Mouse (Mus musculus) limb, embryonic 13.5 days (tissue): ENCODE measurements around the gene Lsg1. TPM values are rescaled to one million over a fixed set of nuclear protein-coding genes. Genes with fewer than 3 reads are reported as not detected.
A peak's percentile ranks its signal among the peaks of the same experiment; 100 is the strongest.

Source experiments
- ATAC-seq: fragments of 200-750 bp; cut with Nextera tagmentation; 2 replicates; pipeline ENCODE4 v1.8.0; 2017; ENCODE audit warnings: low read depth, moderate number of reproducible peaks, moderate TSS enrichment; ENCODE audit not compliant: low FRiP score
- H3K27ac ChIP-seq: fragments of 300-500 bp; sonication (generic); 2 replicates; pipeline ENCODE4 v1.5.1; 2015; ENCODE audit warnings: inconsistent platforms, mild to moderate bottlenecking, moderate library complexity
- H3K27me3 ChIP-seq: fragments of 300-500 bp; sonication (generic); 2 replicates; pipeline ENCODE4 v1.6.1; 2015; ENCODE audit warnings: mild to moderate bottlenecking, inconsistent platforms
- H3K36me3 ChIP-seq: fragments of 300-500 bp; sonication (generic); 2 replicates; pipeline ENCODE4 v1.6.1; 2015; ENCODE audit warnings: inconsistent platforms, mild to moderate bottlenecking, moderate library complexity
- H3K4me1 ChIP-seq: fragments of 300-500 bp; sonication (generic); 2 replicates; pipeline ENCODE4 v1.6.1; 2015; ENCODE audit warnings: inconsistent platforms
- H3K4me2 ChIP-seq: fragments of 300-500 bp; sonication (generic); replicated peaks from 2 replicates; pipeline ENCODE4 v1.6.1; 2015; ENCODE audit warnings: inconsistent platforms, mild to moderate bottlenecking, moderate library complexity
- H3K4me3 ChIP-seq: fragments of 300-500 bp; sonication (generic); 2 replicates; pipeline ENCODE4 v1.5.1; 2015; ENCODE audit warnings: moderate library complexity, mild to moderate bottlenecking, inconsistent platforms
- H3K9ac ChIP-seq: fragments of 300-500 bp; sonication (generic); 2 replicates; pipeline ENCODE4 v1.6.1; 2015; ENCODE audit warnings: mild to moderate bottlenecking, inconsistent platforms
- H3K9me3 ChIP-seq: fragments of 300-500 bp; sonication (generic); 2 replicates; pipeline ENCODE4 v1.6.1; 2016; ENCODE audit warnings: inconsistent platforms
- WGBS: fragments of 180-500 bp; shearing (Covaris S2); methylation state at CpG from one replicate; pipeline ENCODE4 v1.1.7; 2015; 5-methylcytosine and 5-hydroxymethylcytosine counted together
- polyA plus RNA-seq: library from polyadenylated mRNA; unstranded; fragments of >200 nt; fragmentation: Nextera tagmentation; extraction: Ambion mirVana; gene quantifications from 2 replicates; pipeline ENCODE4 v1.2.1, GENCODE M21; 2015

Gene Lsg1
- polyA plus RNA-seq, 1 experiment from 2014 or later, result 75.7 TPM

DNA sequence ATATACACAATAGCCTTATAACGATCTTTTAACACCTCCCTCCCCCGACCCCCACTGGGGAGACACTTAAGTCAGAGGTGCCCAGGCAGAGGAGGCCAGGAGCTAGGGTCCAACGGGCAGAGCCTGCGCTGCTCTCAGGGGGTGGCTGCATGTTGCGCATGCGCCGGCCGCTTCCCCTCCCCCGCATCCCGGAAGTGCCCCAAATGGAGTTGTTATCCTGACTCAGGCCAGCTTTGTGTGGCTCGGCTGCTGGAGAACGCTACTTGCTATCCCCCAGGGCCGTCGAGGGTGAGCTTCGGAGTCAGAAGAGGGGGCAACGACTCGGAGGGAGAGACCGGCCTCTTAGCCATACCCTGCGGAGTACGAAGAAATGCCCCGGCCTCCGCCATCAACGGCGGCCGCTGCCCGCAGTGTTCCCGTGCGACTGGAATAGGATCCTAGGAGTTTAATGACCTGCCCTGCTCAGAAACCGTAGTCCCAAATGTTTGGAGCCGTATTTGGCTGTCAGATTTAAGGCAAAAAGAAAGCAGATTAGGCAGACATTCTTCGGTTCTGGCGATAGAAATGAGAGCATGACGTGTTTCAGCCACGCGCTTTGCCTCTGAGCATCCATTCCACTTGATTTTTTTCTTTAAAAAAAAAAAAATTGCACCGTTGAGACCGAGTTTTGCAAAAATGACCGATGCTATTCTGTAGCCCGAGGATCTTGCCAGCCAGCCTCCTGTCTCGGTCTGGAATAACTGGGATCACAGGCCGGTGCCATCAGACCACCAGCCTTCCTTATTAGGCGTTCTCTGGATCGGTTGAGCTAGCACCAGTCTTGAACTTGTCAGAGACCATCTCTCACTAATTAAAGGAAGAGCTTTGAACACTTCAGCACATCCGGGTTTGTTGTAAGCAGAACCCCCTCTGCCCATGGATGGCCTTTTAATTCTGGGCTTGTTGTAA is 76.6 kb downstream of the Lsg1 start:
- Histone ChIP-seq H3K4me2 (peak overlapping the region; percentile 72), H3K36me3 (peaks cover 16% of the 10 kb centered on the region), H3K4me3 (peak overlapping the region; percentile 59), H3K9me3 (no peaks in the 10 kb centered on the region), H3K9ac (peak overlapping the region; percentile 77), H3K27ac (peak overlapping the region; percentile 86), H3K27me3 (no peaks in the 10 kb centered on the region), H3K4me1 (peaks cover 33% of the 10 kb centered on the region)
- WGBS, result 3% methylated on average over 44 of the region's 44 CpGs
- peak; percentile 89 for ATAC-seq

Other genes with a start within 250 kb of the Lsg1 start
- 9.4 and 9.5 TPM in 2 replicates for gene Atp13a3, start 181.6 kb downstream of the Lsg1 start, polyA plus RNA-seq
- gene Tmem44, start 36.8 kb downstream of the Lsg1 start, polyA plus RNA-seq, result 26.0 and 29.2 TPM in 2 replicates
- 13.8 and 13.9 TPM in 2 replicates for gene Fam43a, start 12.1 kb upstream of the Lsg1 start, polyA plus RNA-seq